Comparison of ENCODE assay signal across 8 mouse cellular contexts in genomic region chr16:77099018-77099869, GRCm38 (mm10).
A peak's percentile ranks its signal among the peaks of the same experiment; 100 is the strongest.
DNase-seq lines count a peak whose midpoint lies in the region; ATAC-seq and TF ChIP-seq lines count a peak whose summit lies in the region.

No protein-coding gene starts in this region.

- H3K36me3 ChIP-seq in heart, embryonic 11.5 days (ENCODE audit: control insufficient read depth, insufficient read depth, low read length) = peaks cover 11% of the 10 kb centered on the region

- no peaks in the 10 kb centered on the region for H3K4me1 ChIP-seq in heart, embryonic 11.5 days (ENCODE audit: control insufficient read depth, insufficient read depth, low read length)

- no peak for TF ChIP-seq POLR2A in brain, embryonic 14.5 days (IDR thresholded peaks at IDR 0.05; ENCODE audit: borderline replicate concordance, extremely low read depth, insufficient read depth, insufficient read length, poor library complexity, severe bottlenecking)

- H3K9me3 ChIP-seq in heart, embryonic 11.5 days (replicated peaks; ENCODE audit: control insufficient read depth, low read length) = no peaks in the 10 kb centered on the region

- WGBS in heart, embryonic 11.5 days (ENCODE audit: insufficient replicate concordance) = 75% methylated on average over 8 of the region's 8 CpGs

- peak; percentile 59 to 73 for DNase-seq in heart, adult 18-20 months
- DNase-seq in brain, embryonic 14.5 days (ENCODE audit: low read depth) = peak; percentile 96
- DNase-seq in heart, postnatal 10 days = peak; percentile 79 to 86
- peak; percentile 90 to 93 for DNase-seq in layer of hippocampus, adult 8-10 months (ENCODE audit: low spot score in 2 of 2)
- peak; percentile 83 for DNase-seq in lung, postnatal 36 days
- DNase-seq in right cerebral cortex, adult 18-20 months = peak; percentile 77

- intact Hi-C loops in heart, postnatal 10 days (cut with DNase I) = no loop called here

- H3K9ac ChIP-seq in heart, embryonic 11.5 days (ENCODE audit: low read depth, low read length) = no peak overlapping the region

- no peak overlapping the region for H3K27ac ChIP-seq in heart, embryonic 11.5 days (ENCODE audit: low read depth, low read length)

- no peak overlapping the region for H3K4me3 ChIP-seq in heart, embryonic 11.5 days (ENCODE audit: low read depth, low read length)

- no peaks in the 10 kb centered on the region for H3K27me3 ChIP-seq in heart, embryonic 11.5 days (ENCODE audit: control insufficient read depth, insufficient read depth, low read length)

- no peak overlapping the region for H3K4me2 ChIP-seq in heart, embryonic 11.5 days

- peak; percentile 50; the same call in 1 of the 2 replicates for TF ChIP-seq CTCF in brain, embryonic 14.5 days (IDR thresholded peaks at IDR 0.05; ENCODE audit: borderline replicate concordance, extremely low read depth, insufficient read depth, insufficient read length)

- no peak for ATAC-seq in heart, embryonic 11.5 days (replicated peaks; ENCODE audit: insufficient number of reproducible peaks, low FRiP score, low TSS enrichment)
- peak; percentile 53; the same call in 1 of the 2 replicates for ATAC-seq in erythroid progenitor cell, adult 5-6 weeks (replicated peaks; ENCODE audit: low FRiP score, poor library complexity, severe bottlenecking)
